Mouse (Mus musculus) cerebellum, adult 2 months (tissue): ENCODE results near the gene Tlr12. TPM values are rescaled to one million over a fixed set of nuclear protein-coding genes. Genes with fewer than 3 reads are reported as not detected.
"Not testable (repeated sequence)": the region's sequence is repeated elsewhere in the genome, so short reads cannot be mapped to it uniquely, and the experiment has no call there.

Experiments
- DNase-seq, 2 experiments: peaks; one replicate each; pipeline ENCODE4 v3.0.0; 2021
- H3K27ac ChIP-seq: fragments of 200-500 bp; 2 replicates; pipeline ENCODE4 v1.5.1; 2012; ENCODE audit warnings: low read length, control low read depth, inconsistent platforms; ENCODE audit not compliant: insufficient read depth
- H3K27me3 ChIP-seq: fragments of 200-500 bp; 2 replicates; pipeline ENCODE4 v1.6.1; 2012; ENCODE audit warnings: inconsistent platforms, mild to moderate bottlenecking, low read length, moderate library complexity; ENCODE audit not compliant: control insufficient read depth, insufficient read depth
- H3K4me1 ChIP-seq: fragments of 200-500 bp; 2 replicates; pipeline ENCODE4 v1.6.1; 2011; ENCODE audit warnings: low read length; ENCODE audit not compliant: control insufficient read depth, insufficient read depth
- H3K4me3 ChIP-seq: fragments of 200-500 bp; replicated peaks from 2 replicates; pipeline ENCODE3; 2011; ENCODE audit warnings: mild to moderate bottlenecking, low read depth, low read length, control low read depth; ENCODE audit not compliant: insufficient read depth
- CTCF ChIP-seq: fragments of 200-500 bp; IDR thresholded peaks from 2 replicates; pipeline ENCODE4 v1.5.1; 2011; ENCODE audit warnings: low read depth, mild to moderate bottlenecking, control low read depth, low read length, moderate library complexity, borderline replicate concordance; ENCODE audit not compliant: insufficient read depth
- POLR2A ChIP-seq: fragments of 200-500 bp; IDR thresholded peaks from 2 replicates; pipeline ENCODE4 v1.6.1; 2011; ENCODE audit warnings: low read length, control low read depth, borderline replicate concordance; ENCODE audit not compliant: insufficient read depth
- whole genome bisulfite sequencing: fragments of 180-500 bp; shearing (Covaris S2); methylation state at CpG from one replicate; pipeline ENCODE4 v1.1.7; 2018; 5-methylcytosine and 5-hydroxymethylcytosine counted together
- polyA plus RNA-seq: library from polyadenylated mRNA; depleted of rRNA; stranded (reverse); fragments of >200 nt; gene quantifications from 2 replicates; pipeline ENCODE4 v1.2.3, GENCODE M21; 2012

Gene Tlr12
- polyA plus RNA-seq, 1 experiment = 0.52 TPM

- Histone ChIP-seq H3K4me1 (peaks cover 3% of the 10 kb centered on the region; the same call in 1 of the 2 replicates), H3K4me3 (no peak overlapping the region), H3K27ac (no peak overlapping the region), H3K27me3 (no peaks in the 10 kb centered on the region)
- 10% methylated on average over 8 of the region's 8 CpGs for WGBS
- no peak for TF ChIP-seq POLR2A
- peak; percentile 68; the same call in 1 of the 2 replicates for TF ChIP-seq CTCF
- DNase-seq = peak; percentile 53 to 57
These were observed 5.1 kb downstream of the Tlr12 start for GRCm38 (mm10) chr4:128613326-128613725.

- not testable (repeated sequence) for H3K4me3 ChIP-seq, DNase-seq, H3K4me1 ChIP-seq, H3K27me3 ChIP-seq, H3K27ac ChIP-seq
- 83% methylated on average over 3 of the region's 3 CpGs for WGBS
These were observed 6.7 kb downstream of the Tlr12 start for GRCm38 (mm10) chr4:128611726-128612125.

- no peak for TF ChIP-seq CTCF
- no peak for TF ChIP-seq POLR2A
- H3K4me1 ChIP-seq = peaks cover 3% of the 10 kb centered on the region; the same call in 1 of the 2 replicates
- DNase-seq = peak; percentile 12 to 31
- 31% methylated on average over 10 of the region's 10 CpGs for WGBS
- H3K4me3 ChIP-seq = no peak overlapping the region
- no peaks in the 10 kb centered on the region for H3K27me3 ChIP-seq
- no peak overlapping the region for H3K27ac ChIP-seq
These were observed 7.7 kb downstream of the Tlr12 start for GRCm38 (mm10) chr4:128610706-128611105.

DNA sequence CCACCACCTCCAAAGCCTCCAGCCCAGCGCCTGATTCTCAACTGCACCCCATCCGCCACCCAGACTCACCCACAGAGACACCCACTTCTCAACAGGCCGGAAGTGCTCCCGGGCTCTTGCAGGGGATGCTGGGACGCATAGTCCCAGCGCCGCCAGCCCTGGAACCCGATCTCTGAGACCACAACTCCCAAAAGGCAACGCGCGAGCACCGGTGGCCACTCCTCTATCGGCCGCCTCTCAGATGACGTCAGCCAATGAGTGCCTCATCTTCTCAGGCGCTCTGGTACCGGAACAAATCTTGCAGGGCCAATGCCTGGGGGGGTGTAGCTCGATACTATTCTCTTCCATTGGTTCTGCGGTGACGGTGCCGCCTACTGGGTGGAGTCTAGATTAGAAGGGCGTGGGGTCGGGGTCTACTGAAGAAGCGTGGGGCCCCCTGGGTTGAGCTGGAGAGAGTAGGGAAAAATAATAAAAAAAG lies 8.5 kb downstream of the Tlr12 start, which contains the start of gene Zscan20:
Zscan20 (minus strand) TSS at position 174 of the 478 bp plus-strand sequence.
- TF ChIP-seq POLR2A (peak; percentile 49; the same call in 1 of the 2 replicates), CTCF (no peak)
- peak within 1 kb of the TSS; percentile 2; the same call in 1 of the 2 replicates for H3K27ac ChIP-seq
- WGBS = 2% methylated on average over 24 of the region's 24 CpGs

DNA sequence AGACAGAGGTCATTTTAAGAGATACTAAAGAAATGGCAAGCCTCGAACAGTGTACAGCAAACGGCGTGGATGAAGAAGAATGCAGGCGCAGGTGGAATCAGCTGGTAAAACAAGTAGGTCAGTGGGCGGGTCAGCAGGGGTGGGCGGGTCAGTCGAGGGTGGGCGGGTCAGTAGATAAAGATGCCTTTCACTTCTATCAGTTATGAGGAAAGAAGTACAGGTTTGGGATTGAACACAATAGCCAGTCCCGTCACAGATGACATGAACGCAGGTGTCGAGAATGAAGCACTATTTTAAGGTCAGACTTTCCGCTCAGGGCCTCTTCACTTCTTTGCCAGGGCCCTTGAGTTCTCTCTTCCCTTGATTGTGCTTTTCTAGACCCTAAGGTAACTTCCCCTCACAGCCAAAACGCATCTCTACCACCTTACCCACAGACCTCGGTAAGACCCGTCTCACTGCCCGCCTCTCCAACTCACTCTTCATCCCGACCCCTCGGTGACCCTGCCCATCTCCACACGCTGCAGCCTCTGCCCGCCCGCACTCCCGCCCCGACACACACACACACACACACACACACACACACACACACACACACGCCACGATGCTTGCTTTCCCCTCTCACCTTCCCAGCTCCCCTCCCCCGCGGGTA lies 9.0 kb downstream of the Tlr12 start:
- peak overlapping the region; percentile 65 for H3K4me3 ChIP-seq
- no peaks in the 10 kb centered on the region for H3K27me3 ChIP-seq
- peaks cover 3% of the 10 kb centered on the region; the same call in 1 of the 2 replicates for H3K4me1 ChIP-seq
- H3K27ac ChIP-seq = peak overlapping the region; percentile 2; the same call in 1 of the 2 replicates
- no peak for DNase-seq
- WGBS = 3% methylated on average over 27 of the region's 27 CpGs
- TF ChIP-seq CTCF (no peak), POLR2A (no peak)

More for the DNA sequence above, 8.5 kb downstream of the Tlr12 start, which contains the start of gene Zscan20:
- peak within 1 kb of the TSS; percentile 65 for H3K4me3 ChIP-seq
- no peaks in the 10 kb centered on the region for H3K27me3 ChIP-seq
- H3K4me1 ChIP-seq = peaks cover 3% of the 10 kb centered on the region; the same call in 1 of the 2 replicates
- peak; percentile 94 to 99 for DNase-seq

GRCm38 (mm10) chr4:128607661-128608060 lies 10.8 kb downstream of the Tlr12 start:
- TF ChIP-seq CTCF = no peak
- TF ChIP-seq POLR2A = no peak
- Histone ChIP-seq H3K4me1 (peaks cover 3% of the 10 kb centered on the region; the same call in 1 of the 2 replicates), H3K27ac (no peak overlapping the region), H3K4me3 (no peak overlapping the region), H3K27me3 (no peaks in the 10 kb centered on the region)
- WGBS = 72% methylated on average over 11 of the region's 11 CpGs
- no peak for DNase-seq

DNA sequence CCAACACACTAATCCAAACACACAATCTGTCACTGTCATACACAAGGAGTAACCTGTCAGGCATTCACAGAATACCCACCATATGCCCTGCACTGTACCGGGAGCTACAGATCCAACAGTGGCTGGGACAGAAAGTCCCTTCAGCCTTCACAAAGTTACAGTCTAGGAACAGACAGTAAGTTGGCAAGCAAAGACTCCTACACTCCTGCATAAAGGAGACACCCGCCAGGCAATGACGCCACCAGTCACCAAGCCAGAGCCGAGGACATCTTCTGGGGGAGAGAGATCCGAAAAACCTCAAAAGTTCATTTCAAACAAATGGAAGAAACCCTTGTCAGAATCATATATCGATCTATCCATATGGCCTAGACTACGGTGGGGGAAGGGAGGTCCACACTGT lies 11.8 kb downstream of the Tlr12 start:
- H3K4me3 ChIP-seq = no peak overlapping the region
- WGBS = 80% methylated on average over 7 of the region's 7 CpGs
- H3K4me1 ChIP-seq = peaks cover 3% of the 10 kb centered on the region; the same call in 1 of the 2 replicates
- H3K27me3 ChIP-seq = no peaks in the 10 kb centered on the region
- DNase-seq = no peak
- TF ChIP-seq POLR2A (no peak), CTCF (no peak)
- no peak overlapping the region for H3K27ac ChIP-seq
